Mouse (Mus musculus): ENCODE data around the gene Ablim2. TPM values are rescaled to one million over a fixed set of nuclear protein-coding genes. Genes with fewer than 3 reads are reported as not detected.

Gene Ablim2
- 4.1 and 5.4 TPM in 2 replicates for polyA plus RNA-seq (2015; fragmentation: Nextera tagmentation; extraction: Ambion mirVana)

DNA sequence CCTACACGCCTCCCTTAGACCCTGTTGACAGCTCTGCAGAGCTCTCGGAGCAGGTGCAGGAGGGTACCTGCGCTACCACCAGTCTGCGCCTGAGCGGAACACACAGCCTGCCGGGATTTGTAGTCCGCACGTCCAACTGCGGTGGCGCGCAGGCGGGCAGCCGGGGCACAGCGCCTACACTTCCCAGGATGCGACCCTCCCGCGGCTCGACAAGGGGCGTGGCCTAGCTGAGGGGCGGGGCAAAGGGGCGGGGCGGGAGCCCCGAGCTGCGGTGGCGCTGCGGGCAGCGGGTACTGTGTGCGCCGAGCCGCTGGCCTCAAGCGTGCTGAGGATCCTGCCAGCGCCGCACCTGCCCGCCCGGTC lies at the start of gene Ablim2:
Ablim2 (plus strand) TSS at position 242 of the 363 bp plus-strand sequence.

DNA sequence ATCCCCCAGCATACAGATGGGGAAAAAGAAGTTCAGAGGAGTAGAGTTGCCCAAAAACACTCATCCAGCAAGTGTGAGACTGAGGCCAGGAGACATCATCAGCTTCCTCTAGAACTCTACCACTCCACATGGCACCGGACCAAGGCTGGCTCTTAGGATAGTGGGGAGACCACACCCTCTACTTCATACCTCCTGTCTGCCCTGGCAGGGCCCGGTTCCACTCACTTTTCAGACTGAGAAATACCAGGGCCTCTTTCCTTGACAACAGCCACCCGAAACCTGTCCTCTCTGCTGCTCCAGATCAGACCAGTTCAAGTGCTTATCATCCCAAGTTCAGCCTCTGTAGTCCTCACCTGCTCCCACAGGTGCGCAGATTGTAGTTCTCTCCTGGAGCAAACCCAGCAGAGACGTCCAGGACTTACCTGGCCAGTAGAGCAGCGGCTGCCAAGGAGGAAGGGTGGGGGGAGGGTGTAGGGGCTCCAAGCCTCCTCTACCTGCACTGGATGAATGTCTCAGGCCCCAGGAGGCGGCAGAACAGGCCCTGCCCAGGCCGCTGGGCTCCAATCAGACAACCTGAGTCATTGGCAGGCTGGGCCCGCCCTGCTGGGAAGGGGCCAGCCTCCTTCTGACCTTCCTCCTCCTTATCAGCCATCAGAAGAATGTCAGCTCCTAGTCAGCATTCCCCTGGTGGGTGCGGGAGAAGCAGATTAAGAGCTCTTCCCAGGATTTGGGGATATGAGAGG lies 18.0 kb upstream of the Ablim2 start, which contains the start of gene Sh3tc1:
Sh3tc1 (minus strand) TSS at position 452 of the 743 bp plus-strand sequence.

DNA sequence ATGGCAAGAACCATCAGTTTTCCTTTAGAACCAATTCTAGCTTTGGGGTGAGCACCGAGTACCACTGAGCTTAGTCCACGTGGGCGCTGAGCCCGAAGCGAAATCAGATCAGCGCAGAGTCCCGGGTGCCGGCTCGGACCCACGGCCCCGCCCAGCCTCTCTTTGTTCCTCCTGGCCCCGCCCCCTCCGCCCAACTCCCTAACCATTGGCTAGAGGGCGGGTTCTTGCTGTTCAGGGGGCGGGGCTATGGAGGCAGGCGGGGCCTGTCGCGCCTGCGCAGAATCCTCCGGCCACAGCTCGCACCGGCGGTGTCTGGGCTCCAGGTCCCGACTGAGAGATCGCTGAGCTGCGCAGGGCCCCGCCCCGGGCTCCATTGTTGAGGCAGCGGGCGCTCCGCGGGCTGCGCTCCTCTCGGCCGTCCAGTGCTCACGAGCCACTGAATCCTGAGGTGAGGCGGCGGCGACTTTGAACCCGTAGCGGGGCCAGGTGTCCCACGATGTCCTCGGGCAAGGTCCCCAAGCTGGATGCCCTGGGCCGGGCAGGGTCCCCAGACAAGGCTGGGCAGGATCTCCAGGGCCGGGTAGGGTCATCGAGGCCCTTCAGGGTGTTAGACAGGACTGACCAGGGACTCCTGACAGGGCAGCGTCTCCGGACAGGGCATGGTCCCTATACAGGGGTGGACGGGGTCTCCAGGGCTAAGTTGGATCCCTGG lies 135.6 kb downstream of the Ablim2 start, which contains the start of gene Afap1:
Afap1 (plus strand) TSS at position 227 of the 712 bp plus-strand sequence.

Other genes with a start within 250 kb of the Ablim2 start
- gene Cpz, start 232.2 kb upstream of the Ablim2 start, polyA plus RNA-seq (2015; fragmentation: Nextera tagmentation; extraction: Ambion mirVana): 9.1 and 9.4 TPM in 2 replicates
- gene Trmt44, start 182.8 kb upstream of the Ablim2 start, polyA plus RNA-seq (2015; fragmentation: Nextera tagmentation; extraction: Ambion mirVana): 2.8 and 4.1 TPM in 2 replicates
- gene Acox3, start 174.8 kb upstream of the Ablim2 start, polyA plus RNA-seq (2015; fragmentation: Nextera tagmentation; extraction: Ambion mirVana): 12.0 and 23.5 TPM in 2 replicates
- 64.1 and 76.8 TPM in 2 replicates for gene Htra3, start 78.1 kb upstream of the Ablim2 start, polyA plus RNA-seq (2015; fragmentation: Nextera tagmentation; extraction: Ambion mirVana)
- 4.3 and 7.5 TPM in 2 replicates for gene Sh3tc1, start 17.9 kb upstream of the Ablim2 start, polyA plus RNA-seq (2015; fragmentation: Nextera tagmentation; extraction: Ambion mirVana)
- gene Afap1, start 135.4 kb downstream of the Ablim2 start, polyA plus RNA-seq (2015; fragmentation: Nextera tagmentation; extraction: Ambion mirVana): 13.4 and 18.5 TPM in 2 replicates

All from adrenal gland, postnatal 0 days (tissue).